Mouse (Mus musculus) heart, embryonic 11.5 days (tissue): ENCODE measurements around the gene Med13l. TPM values are rescaled to one million over a fixed set of nuclear protein-coding genes. Genes with fewer than 3 reads are reported as not detected.

ENCODE experiments used
- ATAC-seq: fragments of 200-750 bp; cut with Nextera tagmentation; replicated peaks from 2 replicates; pipeline ENCODE4 v1.8.0; 2017; ENCODE audit warnings: moderate library complexity; ENCODE audit not compliant: insufficient number of reproducible peaks, low FRiP score, low TSS enrichment
- H3K27ac ChIP-seq: fragments of 300-500 bp; sonication (generic); 2 replicates; pipeline ENCODE4 v1.5.1; 2014; ENCODE audit warnings: mild to moderate bottlenecking, low read depth, low read length
- H3K27me3 ChIP-seq: fragments of 300-500 bp; sonication (generic); 2 replicates; pipeline ENCODE4 v1.6.1; 2014; ENCODE audit warnings: mild to moderate bottlenecking, low read length, mixed read lengths; ENCODE audit not compliant: control insufficient read depth, insufficient read depth
- H3K36me3 ChIP-seq: fragments of 300-500 bp; sonication (generic); 2 replicates; pipeline ENCODE4 v1.6.1; 2014; ENCODE audit warnings: mild to moderate bottlenecking, low read length, moderate library complexity, mixed read lengths; ENCODE audit not compliant: control insufficient read depth, insufficient read depth
- H3K4me1 ChIP-seq: fragments of 300-500 bp; sonication (generic); 2 replicates; pipeline ENCODE4 v1.6.1; 2014; ENCODE audit warnings: low read length; ENCODE audit not compliant: control insufficient read depth, insufficient read depth
- H3K4me2 ChIP-seq: fragments of 300-500 bp; sonication (generic); 2 replicates; pipeline ENCODE4 v1.6.1; 2014; ENCODE audit warnings: mild to moderate bottlenecking, moderate library complexity
- H3K4me3 ChIP-seq: fragments of 300-500 bp; sonication (generic); 2 replicates; pipeline ENCODE4 v1.5.1; 2014; ENCODE audit warnings: low read depth, low read length
- H3K9ac ChIP-seq: fragments of 300-500 bp; sonication (generic); 2 replicates; pipeline ENCODE4 v1.6.1; 2014; ENCODE audit warnings: mild to moderate bottlenecking, low read depth, low read length, moderate library complexity
- H3K9me3 ChIP-seq: fragments of 300-500 bp; sonication (generic); replicated peaks from 2 replicates; pipeline ENCODE4 v1.6.1; 2016; ENCODE audit warnings: low read length; ENCODE audit not compliant: control insufficient read depth
- WGBS: fragments of 180-500 bp; shearing (Covaris S2); extraction: QIAGEN DNeasy Blood & Tissue Kit; methylation state at CpG from one replicate; pipeline ENCODE4 v1.1.7; 2014; ENCODE audit not compliant: insufficient replicate concordance; 5-methylcytosine and 5-hydroxymethylcytosine counted together
- polyA plus RNA-seq: library from polyadenylated mRNA; unstranded; fragments of >200 nt; fragmentation: Nextera tagmentation; extraction: Ambion mirVana; gene quantifications from 2 replicates; pipeline ENCODE4 v1.2.1, GENCODE M21; 2014

Gene Med13l
- polyA plus RNA-seq, 1 experiment from 2014 or later = 9.7 TPM

- Histone ChIP-seq H3K27ac (no peak overlapping the region), H3K27me3 (no peaks in the 10 kb centered on the region), H3K36me3 (no peaks in the 10 kb centered on the region), H3K9ac (no peak overlapping the region), H3K4me1 (peaks cover 13% of the 10 kb centered on the region), H3K4me2 (no peak overlapping the region), H3K9me3 (no peaks in the 10 kb centered on the region), H3K4me3 (no peak overlapping the region)
- ATAC-seq = no peak
- 93% methylated on average over 9 of the region's 9 CpGs for WGBS
These were observed 133.5 kb downstream of the Med13l start for GRCm38 (mm10) chr5:118693996-118694395.

GRCm38 (mm10) chr5:118697073-118697472 is 136.6 kb downstream of the Med13l start:
- Histone ChIP-seq H3K4me1 (peaks cover 28% of the 10 kb centered on the region), H3K27ac (no peak overlapping the region), H3K36me3 (no peaks in the 10 kb centered on the region), H3K4me3 (no peak overlapping the region), H3K4me2 (no peak overlapping the region), H3K9ac (no peak overlapping the region), H3K9me3 (no peaks in the 10 kb centered on the region), H3K27me3 (no peaks in the 10 kb centered on the region)
- ATAC-seq = no peak
- WGBS = 86% methylated on average over 7 of the region's 7 CpGs

DNA sequence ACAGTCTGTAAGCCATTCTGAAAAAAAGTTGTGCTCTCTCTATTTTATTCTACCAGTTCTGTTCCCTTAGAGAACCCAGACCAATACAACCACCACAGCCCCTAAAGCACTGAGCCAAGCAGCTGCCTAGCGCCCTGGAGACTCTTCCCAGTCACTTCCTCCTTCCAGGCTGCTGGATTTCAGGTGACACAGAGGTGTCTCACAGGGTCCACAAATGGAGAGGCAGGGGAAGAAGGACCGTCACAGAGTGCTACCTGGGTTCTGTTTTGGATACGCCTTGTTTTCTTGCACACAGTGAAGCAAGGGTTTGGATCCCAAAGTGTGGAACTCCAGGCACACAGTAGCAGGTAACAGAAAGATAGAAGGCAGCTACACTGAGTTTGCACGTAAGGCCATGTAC is 140.5 kb downstream of the Med13l start:
- peaks cover 49% of the 10 kb centered on the region for H3K4me1 ChIP-seq
- no peaks in the 10 kb centered on the region for H3K36me3 ChIP-seq
- no peak overlapping the region for H3K4me2 ChIP-seq

DNA sequence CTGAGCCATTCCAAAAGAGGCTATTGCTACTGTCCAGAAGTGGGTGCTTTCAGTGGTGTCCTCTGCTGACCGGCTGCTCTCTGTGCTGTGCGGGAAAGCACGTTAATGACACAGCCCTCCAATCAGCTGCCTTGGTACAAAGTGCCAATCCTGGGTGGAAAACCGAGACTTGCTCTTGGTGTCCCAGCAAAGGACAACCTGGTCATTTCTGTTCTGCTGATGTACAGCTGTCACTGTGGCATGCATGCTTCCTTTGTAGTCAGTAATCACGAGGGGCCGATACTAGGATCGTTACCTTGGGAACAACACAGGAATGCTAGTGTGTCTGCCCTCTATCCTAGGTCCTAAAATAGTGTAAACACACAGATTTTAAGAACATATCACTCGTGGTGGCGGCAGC is 142.2 kb downstream of the Med13l start:
- Histone ChIP-seq H3K36me3 (no peaks in the 10 kb centered on the region), H3K9ac (no peak overlapping the region), H3K9me3 (no peaks in the 10 kb centered on the region), H3K27me3 (no peaks in the 10 kb centered on the region), H3K4me3 (no peak overlapping the region), H3K27ac (no peak overlapping the region), H3K4me1 (peaks cover 45% of the 10 kb centered on the region), H3K4me2 (0 out of 2 replicates have a peak overlapping the region, but pooled peaks have one; percentile 9)
- WGBS = 31% methylated on average over 9 of the region's 9 CpGs
- ATAC-seq = no peak

More for the DNA sequence above, 140.5 kb downstream of the Med13l start:
- WGBS = 78% methylated on average over 4 of the region's 4 CpGs
- Histone ChIP-seq H3K27me3 (no peaks in the 10 kb centered on the region), H3K4me3 (no peak overlapping the region), H3K9me3 (no peaks in the 10 kb centered on the region), H3K27ac (no peak overlapping the region), H3K9ac (no peak overlapping the region)
- no peak for ATAC-seq

DNA sequence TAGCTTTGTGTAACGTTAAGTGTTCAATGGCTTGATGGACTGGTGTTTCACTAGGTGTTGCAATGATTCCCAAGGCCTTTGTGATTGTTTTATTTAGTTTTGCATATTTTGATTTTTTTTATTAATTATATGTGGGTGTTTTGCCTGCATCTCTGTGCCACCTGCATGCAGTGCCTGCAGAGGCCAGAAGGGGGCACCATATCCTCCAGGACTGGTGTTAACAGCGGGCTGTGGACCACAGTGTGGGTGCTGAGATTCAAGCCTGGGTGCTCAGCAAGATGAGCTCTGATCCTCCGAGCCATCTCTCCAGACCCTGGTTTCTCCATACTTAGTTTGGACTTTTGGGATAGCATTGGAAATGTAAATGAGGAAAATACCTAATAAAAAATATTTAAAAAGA is 143.7 kb downstream of the Med13l start:
- peaks cover 55% of the 10 kb centered on the region for H3K4me1 ChIP-seq
- H3K4me2 ChIP-seq = no peak overlapping the region
- ATAC-seq = no peak
- H3K27me3 ChIP-seq = no peaks in the 10 kb centered on the region
- no peak overlapping the region for H3K4me3 ChIP-seq
- no peaks in the 10 kb centered on the region for H3K36me3 ChIP-seq
- no peaks in the 10 kb centered on the region for H3K9me3 ChIP-seq
- no peak overlapping the region for H3K9ac ChIP-seq
- no peak overlapping the region for H3K27ac ChIP-seq
- WGBS = 79% methylated on average over 3 of the region's 3 CpGs

DNA sequence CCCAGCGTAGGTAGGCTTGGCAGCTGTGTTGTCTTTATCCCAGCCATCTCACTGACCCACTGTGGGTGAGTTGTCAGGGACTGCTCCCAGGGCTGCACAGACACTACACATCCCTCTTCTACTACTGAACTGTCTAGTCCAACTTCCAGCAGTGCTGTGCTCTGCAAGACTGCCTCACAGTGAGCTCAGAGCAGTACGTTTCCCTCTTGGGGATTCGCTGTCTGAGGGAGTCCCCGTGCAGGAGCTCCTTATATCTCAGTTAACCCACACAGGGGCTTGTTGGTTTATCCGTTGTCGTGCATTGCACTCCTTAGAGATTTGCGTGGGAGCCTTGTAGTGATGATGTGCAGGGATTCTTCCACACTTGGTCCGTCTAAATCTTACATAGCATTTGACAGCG is 144.5 kb downstream of the Med13l start:
- no peaks in the 10 kb centered on the region for H3K36me3 ChIP-seq
- 79% methylated on average over 9 of the region's 9 CpGs for WGBS
- no peak; the same call in 1 of the 2 replicates for ATAC-seq
- no peak overlapping the region for H3K4me2 ChIP-seq
- H3K27me3 ChIP-seq = no peaks in the 10 kb centered on the region
- no peak overlapping the region for H3K27ac ChIP-seq
- no peaks in the 10 kb centered on the region for H3K9me3 ChIP-seq
- H3K4me1 ChIP-seq = peaks cover 60% of the 10 kb centered on the region
- H3K4me3 ChIP-seq = no peak overlapping the region
- no peak overlapping the region for H3K9ac ChIP-seq

GRCm38 (mm10) chr5:118706009-118706408 is 145.5 kb downstream of the Med13l start:
- Histone ChIP-seq H3K27ac (no peak overlapping the region), H3K36me3 (no peaks in the 10 kb centered on the region), H3K27me3 (no peaks in the 10 kb centered on the region), H3K4me1 (peaks cover 62% of the 10 kb centered on the region), H3K9me3 (no peaks in the 10 kb centered on the region), H3K4me3 (no peak overlapping the region), H3K4me2 (no peak overlapping the region), H3K9ac (no peak overlapping the region)
- ATAC-seq = no peak
- 70% methylated on average over 6 of the region's 6 CpGs for WGBS

- H3K27me3 ChIP-seq = no peaks in the 10 kb centered on the region
- H3K4me1 ChIP-seq = peaks cover 58% of the 10 kb centered on the region
- no peaks in the 10 kb centered on the region for H3K9me3 ChIP-seq
- no peak overlapping the region for H3K4me3 ChIP-seq
- no peaks in the 10 kb centered on the region for H3K36me3 ChIP-seq
- H3K4me2 ChIP-seq = no peak overlapping the region
- no peak overlapping the region for H3K9ac ChIP-seq
- WGBS = 82% methylated on average over 3 of the region's 3 CpGs
- H3K27ac ChIP-seq = no peak overlapping the region
- ATAC-seq = no peak
These were observed 145.9 kb downstream of the Med13l start for GRCm38 (mm10) chr5:118706414-118706813.

GRCm38 (mm10) chr5:118707501-118707900 is 147.0 kb downstream of the Med13l start:
- 74% methylated on average over 5 of the region's 5 CpGs for WGBS
- H3K4me2 ChIP-seq = no peak overlapping the region
- no peak overlapping the region for H3K9ac ChIP-seq
- peaks cover 47% of the 10 kb centered on the region for H3K4me1 ChIP-seq
- no peaks in the 10 kb centered on the region for H3K9me3 ChIP-seq
- no peaks in the 10 kb centered on the region for H3K27me3 ChIP-seq
- no peaks in the 10 kb centered on the region for H3K36me3 ChIP-seq
- no peak overlapping the region for H3K27ac ChIP-seq
- H3K4me3 ChIP-seq = no peak overlapping the region
- ATAC-seq = no peak
